Mouse (Mus musculus) hindbrain, postnatal 0 days (tissue): ENCODE results near the gene Speer4d. TPM values are rescaled to one million over a fixed set of nuclear protein-coding genes. Genes with fewer than 3 reads are reported as not detected.

Source experiments
- polyA plus RNA-seq: library from polyadenylated mRNA; unstranded; fragments of >200 nt; fragmentation: Nextera tagmentation; extraction: Ambion mirVana; gene quantifications from 2 replicates; pipeline ENCODE4 v1.2.1, GENCODE M21; 2015
- total RNA-seq: library from RNA; depleted of rRNA; stranded (reverse); fragments of >200 nt; gene quantifications from 2 replicates; pipeline ENCODE4 v1.2.3, GENCODE M21; 2014; rRNA removed

Gene Speer4d
- total and polyA plus RNA-seq, 2 experiments from 2014 or later: not detected

Other genes starting within 250 kb of the Speer4d start
- not detected in 2 replicates for gene Gm21149, start 142.5 kb upstream of the Speer4d start, total RNA-seq
- not detected in 2 replicates for gene Gm21149, start 142.5 kb upstream of the Speer4d start, polyA plus RNA-seq
- not detected in 2 replicates for gene Gm21190, start 89.8 kb upstream of the Speer4d start, total RNA-seq
- gene Gm21190, start 89.8 kb upstream of the Speer4d start, polyA plus RNA-seq: not detected in 2 replicates
- not detected in 2 replicates for gene Gm21083, start 41.7 kb upstream of the Speer4d start, total RNA-seq
- not detected in 2 replicates for gene Gm21083, start 41.7 kb upstream of the Speer4d start, polyA plus RNA-seq
- not detected in 2 replicates for gene 4930572O03Rik, start 38.0 kb downstream of the Speer4d start, total RNA-seq
- gene 4930572O03Rik, start 38.0 kb downstream of the Speer4d start, polyA plus RNA-seq: not detected in 2 replicates
- gene Speer4c, start 95.2 kb downstream of the Speer4d start, total RNA-seq: not detected in 2 replicates
- not detected in 2 replicates for gene Speer4c, start 95.2 kb downstream of the Speer4d start, polyA plus RNA-seq